Mouse (Mus musculus) bone marrow macrophage, adult 2 months (primary cell): Measurements from ENCODE around the gene Olfr622.

ENCODE experiments used
- CTCF ChIP-seq: IDR thresholded peaks from 2 replicates; pipeline ENCODE4 v1.5.1; 2012; ENCODE audit warnings: low read depth, mild to moderate bottlenecking, low read length, moderate library complexity
- POLR2A ChIP-seq: IDR thresholded peaks from 2 replicates; pipeline ENCODE4 v1.6.1; 2012; ENCODE audit warnings: mild to moderate bottlenecking, low read depth, low read length, borderline replicate concordance

DNA sequence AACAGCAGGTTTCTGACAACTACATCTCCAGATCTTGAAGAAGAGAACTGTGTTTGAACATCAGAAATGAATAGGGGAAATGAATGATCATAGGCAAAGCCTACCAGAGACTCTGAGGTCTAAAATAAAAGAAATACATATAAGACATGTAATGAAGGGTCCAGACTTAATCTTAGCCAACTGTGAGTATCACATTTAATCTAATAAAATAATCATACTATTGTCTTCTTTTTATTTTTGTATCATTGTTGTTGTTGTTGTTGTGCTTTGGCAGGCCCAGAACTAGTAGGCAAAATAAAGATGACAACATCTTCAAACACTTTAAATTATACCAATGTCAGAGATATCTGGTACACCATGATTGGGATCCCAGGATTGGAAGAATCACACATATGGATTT, 39.9 kb upstream of the Olfr622 start, which contains the start of gene Olfr625-ps1:
- no peak for TF ChIP-seq CTCF
- no peak for TF ChIP-seq POLR2A
